Mouse (Mus musculus) cerebellum, postnatal 14 days (tissue): ENCODE results near the gene Srek1ip1.

Source experiments
- DNase-seq, 2 experiments: peaks; one replicate each; pipeline ENCODE4 v3.0.0; 2021; ENCODE audit warnings: mixed read lengths in 2 of 2

The Srek1ip1 gene

GRCm38 (mm10) chr13:104792184-104792583 lies at the start of gene Srek1ip1:
Srek1ip1 (plus strand) TSS chr13:104792484.
- no peak for DNase-seq

- no peak for DNase-seq
Measured at GRCm38 (mm10) chr13:104742866-104743265, 49.4 kb upstream of the Srek1ip1 start.

GRCm38 (mm10) chr13:104747032-104747431 lies 45.3 kb upstream of the Srek1ip1 start:
- peak; percentile 77 to 81 for DNase-seq

- DNase-seq: peak; percentile 47 to 75
Measured at GRCm38 (mm10) chr13:104759381-104759780, 32.9 kb upstream of the Srek1ip1 start.

- DNase-seq: peak; percentile 7 to 38
Measured at GRCm38 (mm10) chr13:104762401-104762800, 29.9 kb upstream of the Srek1ip1 start.

GRCm38 (mm10) chr13:104763193-104763592 lies 29.1 kb upstream of the Srek1ip1 start:
- DNase-seq: no peak

- DNase-seq: no peak
Measured at GRCm38 (mm10) chr13:104779104-104779670, 13.1 kb upstream of the Srek1ip1 start.

GRCm38 (mm10) chr13:104787260-104787659 lies 5.0 kb upstream of the Srek1ip1 start:
- no peak for DNase-seq

GRCm38 (mm10) chr13:104789663-104790062 lies 2.6 kb upstream of the Srek1ip1 start:
- DNase-seq: peak; percentile 61 to 73

- DNase-seq: no peak
Measured at GRCm38 (mm10) chr13:104794421-104794820, 2.1 kb downstream of the Srek1ip1 start.

GRCm38 (mm10) chr13:104799067-104799466 lies 6.8 kb downstream of the Srek1ip1 start:
- no peak for DNase-seq

- no peak for DNase-seq
Measured at GRCm38 (mm10) chr13:104799566-104800182, 7.4 kb downstream of the Srek1ip1 start.

GRCm38 (mm10) chr13:104805681-104806080 lies 13.4 kb downstream of the Srek1ip1 start:
- DNase-seq: peak; percentile 15 to 63

GRCm38 (mm10) chr13:104816270-104816634 lies 24.0 kb downstream of the Srek1ip1 start:
- no peak for DNase-seq

- DNase-seq: peak; percentile 85 to 89
Measured at GRCm38 (mm10) chr13:104816635-104817571, 24.6 kb downstream of the Srek1ip1 start, which contains the start of gene Cwc27. Cwc27 (minus strand) TSS chr13:104817142.

GRCm38 (mm10) chr13:104817696-104818095 lies 25.4 kb downstream of the Srek1ip1 start:
- DNase-seq: peak in 1 of 2 experiments; percentile 12

GRCm38 (mm10) chr13:104821192-104821591 lies 28.9 kb downstream of the Srek1ip1 start:
- DNase-seq: no peak

GRCm38 (mm10) chr13:104821908-104822307 lies 29.6 kb downstream of the Srek1ip1 start:
- DNase-seq: no peak

- DNase-seq: no peak
Measured at GRCm38 (mm10) chr13:104822411-104822838, 30.1 kb downstream of the Srek1ip1 start.

GRCm38 (mm10) chr13:104825470-104825869 lies 33.2 kb downstream of the Srek1ip1 start:
- DNase-seq: no peak

- DNase-seq: no peak
Measured at GRCm38 (mm10) chr13:104832811-104833210, 40.5 kb downstream of the Srek1ip1 start.

GRCm38 (mm10) chr13:104837628-104838027 lies 45.3 kb downstream of the Srek1ip1 start:
- DNase-seq: no peak

GRCm38 (mm10) chr13:104841937-104842336 lies 49.7 kb downstream of the Srek1ip1 start:
- no peak for DNase-seq
